Mouse (Mus musculus): ENCODE data around the gene Ghr. TPM values are rescaled to one million over a fixed set of nuclear protein-coding genes. Genes with fewer than 3 reads are reported as not detected.

Gene Ghr
- polyA plus RNA-seq, 1 experiment from 2014 or later = 96.4 TPM

DNA sequence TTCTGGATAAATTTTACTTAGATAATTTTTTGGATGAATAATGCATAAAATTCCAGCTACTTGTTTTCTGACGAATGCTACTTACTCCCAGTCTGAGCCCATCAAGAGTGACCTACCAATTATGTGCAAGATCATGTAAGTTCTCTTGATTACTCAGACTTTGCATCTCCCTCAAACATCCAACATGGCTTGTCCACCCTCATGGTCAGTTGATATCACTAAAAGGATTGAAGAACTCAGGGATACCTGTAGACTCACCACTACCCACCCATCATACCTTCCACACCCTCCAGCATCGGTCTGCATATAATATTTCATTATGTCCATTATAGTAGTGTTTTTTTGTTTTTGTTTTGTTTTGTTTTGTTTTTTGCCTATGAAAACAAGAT, 18.8 kb upstream of the Ghr start:
- Histone ChIP-seq H3K27me3 (replicated peaks; ENCODE audit: insufficient read depth, low read length) (no peaks in the 10 kb centered on the region), H3K36me3 (ENCODE audit: insufficient read depth, low read length) (no peaks in the 10 kb centered on the region), H3K4me3 (ENCODE audit: low read depth, low read length) (no peak overlapping the region), H3K9me3 (ENCODE audit: low read length) (no peaks in the 10 kb centered on the region), H3K9ac (replicated peaks; ENCODE audit: low read depth) (no peak overlapping the region), H3K4me2 (replicated peaks; ENCODE audit: low read depth, low read length) (no peak overlapping the region), H3K4me1 (ENCODE audit: insufficient read depth, low read depth, low read length) (no peaks in the 10 kb centered on the region), H3K27ac (ENCODE audit: low read length) (no peak overlapping the region)
- TF ChIP-seq EP300 (IDR thresholded peaks at IDR 0.05) = no peak
- no peak for TF ChIP-seq CTCF (IDR thresholded peaks at IDR 0.05)
- ATAC-seq (no peak), DNase-seq (ENCODE audit: low spot score) (no peak)
- 73% methylated on average over 2 of the region's 2 CpGs for WGBS

DNA sequence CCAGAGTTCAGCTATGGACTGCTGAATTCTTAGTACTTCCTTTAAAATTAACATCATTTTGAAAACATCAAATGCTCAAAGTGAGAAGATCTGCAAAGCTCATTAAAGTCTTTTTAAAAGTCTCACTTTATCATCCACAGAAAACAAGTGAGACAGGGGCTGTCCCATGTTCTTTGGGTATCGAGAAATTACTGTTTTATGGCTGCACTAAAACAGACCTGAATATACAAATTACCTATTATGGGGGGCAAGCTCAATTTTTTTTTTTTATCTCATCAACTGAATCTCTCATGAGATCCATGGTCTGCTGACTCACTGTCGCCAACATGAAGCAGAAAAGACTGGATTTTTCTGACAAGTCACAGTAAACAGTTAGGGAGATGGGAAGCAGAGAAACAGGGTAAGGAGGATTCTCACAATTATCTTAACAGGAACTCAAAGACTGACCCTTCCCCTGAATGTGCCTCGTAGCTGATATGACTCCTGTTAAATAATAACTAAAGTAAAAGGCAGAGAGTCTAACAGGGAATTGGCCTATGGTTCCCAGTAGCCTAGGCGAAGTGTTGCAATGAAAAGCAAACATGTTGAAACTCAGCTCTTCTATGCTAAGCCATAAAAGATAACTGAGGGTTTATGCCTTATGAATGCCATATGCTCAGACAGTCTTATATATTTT, 18.3 kb upstream of the Ghr start:
- no peak overlapping the region for H3K4me2 ChIP-seq (replicated peaks; ENCODE audit: low read depth, low read length)
- no peaks in the 10 kb centered on the region for H3K36me3 ChIP-seq (ENCODE audit: insufficient read depth, low read length)
- TF ChIP-seq CTCF (IDR thresholded peaks at IDR 0.05) = no peak
- TF ChIP-seq EP300 (IDR thresholded peaks at IDR 0.05) = no peak
- WGBS = 42% methylated on average over 4 of the region's 4 CpGs
- no peak overlapping the region for H3K4me3 ChIP-seq (ENCODE audit: low read depth, low read length)
- H3K27me3 ChIP-seq (replicated peaks; ENCODE audit: insufficient read depth, low read length) = no peaks in the 10 kb centered on the region
- no peaks in the 10 kb centered on the region for H3K4me1 ChIP-seq (ENCODE audit: insufficient read depth, low read depth, low read length)
- no peak for ATAC-seq
- no peak overlapping the region for H3K9ac ChIP-seq (replicated peaks; ENCODE audit: low read depth)
- no peak overlapping the region for H3K27ac ChIP-seq (ENCODE audit: low read length)
- DNase-seq (ENCODE audit: low spot score) = peak; percentile 17
- H3K9me3 ChIP-seq (ENCODE audit: low read length) = no peaks in the 10 kb centered on the region

DNA sequence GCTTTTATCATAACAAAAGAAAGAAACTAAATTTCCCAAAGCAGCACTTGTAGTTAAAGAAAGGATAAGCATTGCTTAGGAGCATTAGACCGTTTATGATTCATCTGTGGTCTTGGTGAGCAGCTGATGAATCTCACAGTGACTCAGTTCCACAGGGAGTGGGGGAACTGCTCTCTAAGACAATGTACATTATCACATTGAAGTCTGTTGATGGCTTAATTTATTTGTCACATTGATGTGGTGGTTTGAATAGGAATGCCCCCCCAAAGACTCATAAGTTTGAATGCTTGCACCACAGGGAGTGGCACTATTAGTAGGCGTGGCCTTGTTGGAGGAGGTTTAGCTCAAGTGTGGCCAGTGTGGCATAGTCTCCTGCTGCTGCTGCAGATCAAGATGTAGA, 4.6 kb upstream of the Ghr start:
- Histone ChIP-seq H3K4me2 (replicated peaks; ENCODE audit: low read depth, low read length) (no peak overlapping the region), H3K4me1 (ENCODE audit: insufficient read depth, low read depth, low read length) (no peaks in the 10 kb centered on the region), H3K9ac (replicated peaks; ENCODE audit: low read depth) (no peak overlapping the region), H3K4me3 (ENCODE audit: low read depth, low read length) (no peak overlapping the region), H3K9me3 (ENCODE audit: low read length) (no peaks in the 10 kb centered on the region), H3K36me3 (ENCODE audit: insufficient read depth, low read length) (no peaks in the 10 kb centered on the region), H3K27me3 (replicated peaks; ENCODE audit: insufficient read depth, low read length) (no peaks in the 10 kb centered on the region), H3K27ac (ENCODE audit: low read length) (no peak overlapping the region)
- DNase-seq (ENCODE audit: low spot score) = no peak
- WGBS = 78% methylated on average over 2 of the region's 2 CpGs
- TF ChIP-seq CTCF (IDR thresholded peaks at IDR 0.05) = no peak
- no peak for TF ChIP-seq EP300 (IDR thresholded peaks at IDR 0.05)
- ATAC-seq = no peak

DNA sequence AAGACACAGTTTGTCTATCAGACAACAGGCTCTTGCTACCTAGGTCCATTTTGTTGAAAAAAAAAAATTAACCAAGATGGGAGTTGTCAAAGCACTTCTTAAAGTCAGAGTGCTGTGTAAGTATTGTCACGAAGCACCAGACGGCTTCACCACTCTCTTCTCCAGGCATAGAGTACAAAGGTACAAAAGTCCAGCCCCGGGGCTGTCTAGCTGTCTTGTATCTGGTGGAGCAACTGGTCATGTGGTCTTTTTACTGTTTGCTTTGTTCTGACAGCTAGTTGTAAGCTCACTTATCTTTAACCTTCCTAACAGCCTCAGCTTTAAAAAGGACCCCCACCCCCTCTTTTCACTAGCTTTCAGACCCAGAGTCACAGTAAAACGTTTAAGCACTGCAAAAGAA, 1.1 kb upstream of the Ghr start:
- WGBS = 33% methylated on average over 4 of the region's 4 CpGs
- H3K4me1 ChIP-seq (ENCODE audit: insufficient read depth, low read depth, low read length) = no peaks in the 10 kb centered on the region
- H3K27ac ChIP-seq (ENCODE audit: low read length) = no peak overlapping the region
- no peak for DNase-seq (ENCODE audit: low spot score)
- no peak overlapping the region for H3K9ac ChIP-seq (replicated peaks; ENCODE audit: low read depth)
- no peaks in the 10 kb centered on the region for H3K27me3 ChIP-seq (replicated peaks; ENCODE audit: insufficient read depth, low read length)
- TF ChIP-seq CTCF (IDR thresholded peaks at IDR 0.05) (no peak), EP300 (IDR thresholded peaks at IDR 0.05) (no peak)
- H3K9me3 ChIP-seq (ENCODE audit: low read length) = no peaks in the 10 kb centered on the region
- H3K4me3 ChIP-seq (ENCODE audit: low read depth, low read length) = no peak overlapping the region
- ATAC-seq = no peak
- no peaks in the 10 kb centered on the region for H3K36me3 ChIP-seq (ENCODE audit: insufficient read depth, low read length)
- no peak overlapping the region for H3K4me2 ChIP-seq (replicated peaks; ENCODE audit: low read depth, low read length)

DNA sequence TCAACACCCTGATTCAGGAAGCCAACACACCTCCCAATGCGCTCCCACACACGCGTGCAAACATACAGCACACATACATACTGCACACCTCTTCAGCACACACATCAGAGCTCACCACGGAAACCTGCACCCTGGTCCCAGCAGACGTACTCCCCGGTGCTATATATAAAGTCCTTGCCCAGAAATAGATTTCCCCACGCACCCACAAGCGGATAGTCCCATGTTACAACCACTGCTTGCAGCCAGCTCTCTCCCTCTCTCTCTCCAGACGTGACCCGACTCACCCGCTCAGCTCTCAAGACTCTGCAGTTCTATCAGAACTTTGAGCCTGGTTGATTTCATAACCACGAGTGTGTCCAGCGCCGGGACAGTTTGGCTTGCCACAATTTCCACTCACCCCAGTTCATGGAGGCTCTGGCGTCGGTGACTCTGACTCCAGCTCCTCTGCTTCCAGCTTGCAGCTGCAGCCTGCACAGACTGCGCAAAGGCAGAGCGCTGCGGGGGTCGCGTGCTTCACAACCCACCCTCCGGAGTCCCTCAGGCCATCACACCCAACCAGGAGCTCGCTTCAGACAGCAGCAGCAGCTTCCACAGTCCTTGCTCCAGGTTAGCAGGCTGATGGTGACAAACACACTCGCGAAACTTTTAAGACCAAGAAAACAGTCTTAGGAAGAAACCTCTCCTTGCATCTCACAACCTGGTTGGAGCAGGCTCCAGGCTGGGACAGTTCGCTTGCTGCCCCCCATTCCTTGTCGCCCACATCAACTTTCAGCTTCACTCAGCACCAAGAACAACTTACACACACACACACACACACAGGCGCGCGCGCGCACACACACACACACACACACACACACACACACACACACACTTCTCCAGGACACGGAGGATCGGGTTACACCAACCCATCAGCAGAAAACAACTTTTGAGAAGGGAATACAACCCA, 1.2 kb downstream of the Ghr start:
- peak; percentile 37 for ATAC-seq
- peak; percentile 67 for DNase-seq (ENCODE audit: low spot score)
- Histone ChIP-seq H3K27me3 (replicated peaks; ENCODE audit: insufficient read depth, low read length) (no peaks in the 10 kb centered on the region), H3K4me1 (ENCODE audit: insufficient read depth, low read depth, low read length) (no peaks in the 10 kb centered on the region; the same call in 1 of the 2 replicates), H3K9me3 (ENCODE audit: low read length) (no peaks in the 10 kb centered on the region), H3K36me3 (ENCODE audit: insufficient read depth, low read length) (no peaks in the 10 kb centered on the region), H3K9ac (replicated peaks; ENCODE audit: low read depth) (peak overlapping the region; percentile 60), H3K4me3 (ENCODE audit: low read depth, low read length) (peak overlapping the region; percentile 63), H3K4me2 (replicated peaks; ENCODE audit: low read depth, low read length) (peak overlapping the region; percentile 77), H3K27ac (ENCODE audit: low read length) (peak overlapping the region; percentile 76)
- 2% methylated on average over 34 of the region's 34 CpGs for WGBS
- TF ChIP-seq EP300 (IDR thresholded peaks at IDR 0.05) (0 out of 2 replicates have a peak, but pooled peaks have one; percentile 13), CTCF (IDR thresholded peaks at IDR 0.05) (no peak)

DNA sequence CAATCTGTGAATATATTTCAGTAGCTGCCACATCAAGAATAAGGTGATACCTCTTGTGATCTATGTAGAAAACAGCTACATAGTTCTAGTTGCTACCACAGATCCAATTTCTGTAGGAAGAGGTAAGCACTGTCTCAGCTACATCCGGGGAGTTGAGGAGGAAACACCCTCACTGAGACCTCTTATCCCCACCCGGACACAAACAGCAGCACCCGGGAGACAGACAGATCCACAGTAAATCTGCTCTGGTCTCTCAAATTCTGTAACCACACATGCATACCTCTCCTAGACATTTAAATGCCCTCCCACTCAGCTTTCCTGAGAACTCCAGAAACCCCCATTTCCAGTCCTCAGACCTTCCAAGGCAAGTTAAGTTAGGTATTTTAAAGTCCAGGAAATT, 2.0 kb downstream of the Ghr start:
- H3K4me1 ChIP-seq (ENCODE audit: insufficient read depth, low read depth, low read length) = no peaks in the 10 kb centered on the region; the same call in 1 of the 2 replicates
- 9% methylated on average over 3 of the region's 3 CpGs for WGBS
- H3K9ac ChIP-seq (replicated peaks; ENCODE audit: low read depth) = peak overlapping the region; percentile 56
- H3K36me3 ChIP-seq (ENCODE audit: insufficient read depth, low read length) = no peaks in the 10 kb centered on the region
- ATAC-seq = no peak
- H3K9me3 ChIP-seq (ENCODE audit: low read length) = no peaks in the 10 kb centered on the region
- no peaks in the 10 kb centered on the region for H3K27me3 ChIP-seq (replicated peaks; ENCODE audit: insufficient read depth, low read length)
- H3K4me2 ChIP-seq (replicated peaks; ENCODE audit: low read depth, low read length) = peak overlapping the region; percentile 77
- H3K27ac ChIP-seq (ENCODE audit: low read length) = peak overlapping the region; percentile 76
- peak overlapping the region; percentile 63 for H3K4me3 ChIP-seq (ENCODE audit: low read depth, low read length)
- DNase-seq (ENCODE audit: low spot score) = no peak
- no peak for TF ChIP-seq CTCF (IDR thresholded peaks at IDR 0.05)
- TF ChIP-seq EP300 (IDR thresholded peaks at IDR 0.05) = no peak

Data from lung, postnatal 0 days (tissue).